Mouse (Mus musculus) embryonic fibroblast, embryonic 13.5 days (primary cell): Measurements from ENCODE around the gene Pgap3. TPM values are rescaled to one million over a fixed set of nuclear protein-coding genes. Genes with fewer than 3 reads are reported as not detected.

Experiments
- H3K27ac ChIP-seq: 2 replicates; pipeline ENCODE4 v1.5.1; 2012; ENCODE audit warnings: low read length, control low read depth, inconsistent platforms; ENCODE audit not compliant: insufficient read depth
- H3K4me1 ChIP-seq: 2 replicates; pipeline ENCODE4 v1.6.1; 2011; ENCODE audit warnings: low read length; ENCODE audit not compliant: control insufficient read depth, insufficient read depth
- H3K4me3 ChIP-seq: 2 replicates; pipeline ENCODE4 v1.5.1; 2011; ENCODE audit warnings: mild to moderate bottlenecking, control low read depth, low read length; ENCODE audit not compliant: insufficient read depth
- CTCF ChIP-seq: IDR thresholded peaks from 2 replicates; pipeline ENCODE4 v1.5.1; 2011; ENCODE audit warnings: mild to moderate bottlenecking, control low read depth, low read length, moderate library complexity, borderline replicate concordance; ENCODE audit not compliant: insufficient read depth
- POLR2A ChIP-seq: IDR thresholded peaks from 2 replicates; pipeline ENCODE4 v1.6.1; 2011; ENCODE audit warnings: low read depth, mild to moderate bottlenecking, control low read depth, low read length, moderate library complexity
- polyA plus RNA-seq: library from polyadenylated mRNA; stranded (reverse); fragments of >200 nt; gene quantifications from 2 replicates; pipeline ENCODE4 v1.2.4, GENCODE M21; 2011; ENCODE audit warnings: low read depth; ENCODE audit not compliant: missing spikeins, insufficient read length

The Pgap3 gene
- polyA plus RNA-seq, 1 experiment, result 4.1 TPM

DNA sequence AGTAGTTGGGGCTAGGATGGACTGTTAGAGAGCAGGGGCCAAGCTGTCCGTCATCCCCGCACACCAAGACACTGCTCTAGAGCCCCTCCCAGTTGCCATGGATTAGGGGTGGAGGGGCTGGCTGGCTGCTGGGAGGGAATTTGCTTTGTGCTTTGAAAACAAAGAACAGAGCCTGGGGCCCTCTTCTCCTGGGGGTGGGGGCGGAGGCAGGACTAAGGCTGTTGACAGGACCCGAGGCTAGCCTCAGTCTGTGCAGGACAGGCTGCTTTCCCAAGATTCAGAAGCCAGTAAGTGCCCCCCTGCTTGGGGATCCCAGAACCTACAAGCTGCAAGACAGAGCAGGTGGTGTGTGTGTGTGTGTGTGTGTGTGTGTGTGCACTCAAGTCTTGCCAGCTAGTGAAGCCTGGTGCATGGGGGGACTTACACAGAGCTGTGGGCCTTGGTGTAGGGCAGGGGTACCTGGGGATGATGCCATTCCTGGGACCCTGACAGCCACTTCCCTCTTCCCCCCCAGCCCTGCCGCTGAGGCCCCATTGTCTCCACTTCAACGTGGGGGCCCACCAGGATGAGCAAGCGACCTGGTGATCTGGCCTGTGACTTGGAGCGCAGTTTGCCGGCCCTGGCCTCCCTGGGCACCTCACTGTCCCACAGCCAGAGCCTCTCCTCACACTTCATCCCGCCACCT lies 28.6 kb downstream of the Pgap3 start:
- Histone ChIP-seq H3K4me1 (no peaks in the 10 kb centered on the region), H3K27ac (no peak overlapping the region), H3K4me3 (no peak overlapping the region)
- no peak for TF ChIP-seq POLR2A
- TF ChIP-seq CTCF, result no peak

GRCm38 (mm10) chr11:98370588-98370987 lies 29.7 kb downstream of the Pgap3 start:
- TF ChIP-seq CTCF, result no peak
- TF ChIP-seq POLR2A, result no peak
- no peak overlapping the region for H3K27ac ChIP-seq
- no peaks in the 10 kb centered on the region for H3K4me1 ChIP-seq
- H3K4me3 ChIP-seq, result no peak overlapping the region

DNA sequence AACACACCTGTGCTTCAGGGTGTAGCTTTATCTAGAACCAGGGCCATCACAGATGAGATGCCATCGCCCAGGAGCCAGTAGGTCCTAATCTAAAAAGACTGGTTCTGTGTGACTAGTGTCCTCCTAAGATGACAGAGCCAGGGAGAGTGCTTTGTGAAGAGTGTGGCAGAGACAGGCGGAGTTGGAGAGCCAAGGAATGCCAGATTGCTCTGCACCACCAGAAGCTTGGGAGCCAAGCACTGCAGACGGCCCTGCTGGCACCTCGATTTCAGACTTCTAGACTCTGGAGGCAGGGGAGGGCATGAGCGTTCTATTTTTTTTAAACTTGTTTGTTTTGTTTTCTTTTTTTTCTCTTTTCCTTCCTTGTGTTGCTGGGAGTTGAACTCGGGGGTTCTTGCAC lies 31.0 kb downstream of the Pgap3 start:
- Histone ChIP-seq H3K27ac (no peak overlapping the region), H3K4me1 (no peaks in the 10 kb centered on the region), H3K4me3 (no peak overlapping the region)
- no peak for TF ChIP-seq CTCF

DNA sequence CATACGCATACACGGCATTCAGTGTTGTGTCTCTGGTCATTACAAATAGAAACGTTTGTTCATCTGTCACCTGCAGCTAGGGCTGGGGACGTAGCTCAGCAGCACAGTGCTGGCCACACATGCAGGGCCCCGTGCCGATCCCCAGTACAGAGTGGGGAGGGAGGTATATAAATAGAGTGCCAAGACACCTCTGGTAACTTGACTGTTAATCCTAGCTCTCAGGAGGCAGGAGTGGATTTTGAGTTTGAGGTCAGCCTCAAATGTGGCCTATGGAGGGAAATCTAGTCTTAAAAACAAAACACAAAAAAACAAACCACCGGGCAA lies 32.5 kb downstream of the Pgap3 start:
- no peaks in the 10 kb centered on the region for H3K4me1 ChIP-seq
- no peak overlapping the region for H3K27ac ChIP-seq
- H3K4me3 ChIP-seq, result no peak overlapping the region
- no peak for TF ChIP-seq POLR2A
- TF ChIP-seq CTCF, result no peak

DNA sequence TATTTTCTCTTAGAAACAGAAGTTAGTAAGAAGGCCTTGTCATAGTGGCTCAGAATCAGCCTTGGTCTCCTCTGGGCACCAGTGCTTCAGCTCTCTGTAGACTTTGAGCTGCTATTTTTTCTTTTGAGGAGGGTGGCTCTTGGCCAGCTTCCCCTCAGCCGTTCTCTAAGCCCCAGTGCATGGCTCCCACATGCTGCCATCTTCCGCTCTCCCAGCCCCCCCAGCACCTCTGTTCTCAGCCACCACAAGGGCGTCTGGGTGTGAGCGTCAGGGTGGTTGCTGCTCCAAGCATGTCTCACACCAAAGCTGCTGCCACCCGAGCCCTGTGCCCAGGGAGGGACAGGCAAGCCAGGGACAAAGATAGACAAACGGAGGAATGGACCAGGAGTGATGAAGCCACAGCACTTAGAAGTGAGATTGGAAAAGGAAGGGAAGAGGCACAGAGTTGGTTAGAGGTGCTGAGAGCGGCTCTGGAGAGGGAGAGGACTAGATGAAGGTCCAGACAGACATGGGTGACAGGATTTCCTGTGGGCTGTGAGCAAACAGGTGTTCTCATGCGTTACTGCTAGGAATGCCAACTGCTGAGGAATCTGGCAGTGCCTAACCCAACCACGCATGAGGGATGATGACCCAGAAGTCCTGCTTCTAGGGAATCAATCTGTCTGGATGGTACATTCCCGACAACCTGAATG lies 33.0 kb downstream of the Pgap3 start:
- H3K4me1 ChIP-seq, result no peaks in the 10 kb centered on the region
- no peak overlapping the region for H3K27ac ChIP-seq
- TF ChIP-seq POLR2A, result no peak
- no peak for TF ChIP-seq CTCF
- no peak overlapping the region for H3K4me3 ChIP-seq

GRCm38 (mm10) chr11:98366290-98366689 lies 34.0 kb downstream of the Pgap3 start:
- H3K4me1 ChIP-seq, result no peaks in the 10 kb centered on the region
- no peak for TF ChIP-seq CTCF
- TF ChIP-seq POLR2A, result no peak
- H3K4me3 ChIP-seq, result no peak overlapping the region
- no peak overlapping the region for H3K27ac ChIP-seq

GRCm38 (mm10) chr11:98364410-98364809 lies 35.9 kb downstream of the Pgap3 start:
- H3K27ac ChIP-seq, result no peak overlapping the region
- H3K4me3 ChIP-seq, result no peak overlapping the region
- H3K4me1 ChIP-seq, result 0 out of 2 replicates have a peak, but pooled peaks cover 2% of the 10 kb centered on the region
- TF ChIP-seq POLR2A (no peak), CTCF (no peak)

GRCm38 (mm10) chr11:98363817-98364216 lies 36.5 kb downstream of the Pgap3 start:
- Histone ChIP-seq H3K4me1 (0 out of 2 replicates have a peak, but pooled peaks cover 4% of the 10 kb centered on the region), H3K4me3 (no peak overlapping the region), H3K27ac (no peak overlapping the region)
- TF ChIP-seq POLR2A (no peak), CTCF (no peak)

GRCm38 (mm10) chr11:98360866-98361521 lies 39.3 kb downstream of the Pgap3 start:
- H3K4me3 ChIP-seq, result no peak overlapping the region
- TF ChIP-seq POLR2A (no peak), CTCF (no peak)
- 0 out of 2 replicates have a peak, but pooled peaks cover 4% of the 10 kb centered on the region for H3K4me1 ChIP-seq
- H3K27ac ChIP-seq, result no peak overlapping the region
